Mouse (Mus musculus): ENCODE data around the gene Loxl1.

GRCm38 (mm10) chr9:58276346-58276745 lies 36.6 kb downstream of the Loxl1 start:
- no peak for TF ChIP-seq CTCF (IDR thresholded peaks at IDR 0.05; ENCODE audit: insufficient read depth, low read length)
- TF ChIP-seq POLR2A (IDR thresholded peaks at IDR 0.05; ENCODE audit: borderline replicate concordance, extremely low read depth, low read depth, low read length) = no peak

All from lung, adult 2 months (tissue).